Mouse (Mus musculus) Patski (cell line): ENCODE measurements around the gene Arid5b. TPM values are rescaled to one million over a fixed set of nuclear protein-coding genes. Genes with fewer than 3 reads are reported as not detected.

ENCODE experiments used
- ATAC-seq: fragments of 100-300 bp; one replicate; pipeline ENCODE4 v1.8.0; 2021
- CTCF ChIA-PET: fragments of 350-600 bp; sonication (Branson Sonifier 250); formaldehyde crosslinking; loops from one replicate; lab custom pipeline; 2022; ENCODE audit warnings: inconsistent platforms; lab: Charles Lee
- POLR2A ChIA-PET: fragments of 350-600 bp; sonication (Branson Sonifier 250); formaldehyde crosslinking; loops from one replicate; lab custom pipeline; 2022; ENCODE audit warnings: antibody characterized with exemption, inconsistent platforms; lab: Charles Lee
- DNase-seq: peaks from one replicate; pipeline ENCODE4 v3.0.0-alpha.2; 2011; ENCODE audit warnings: low read depth, low spot score
- H3K27me3 ChIP-seq: fragments of 371-371 bp; one replicate; pipeline ENCODE4 v1.5.1; 2021
- CTCF ChIP-seq: fragments of 100-300 bp; IDR thresholded peaks from one replicate; pipeline ENCODE4 v1.5.1; 2021
- in situ Hi-C: fragments of 300-500 bp; cut with MboI; formaldehyde crosslinking; loops from 3 replicates; pipeline ENCODE4 v1.11.1; 2018; ENCODE audit warnings: low pct_unique_long_range_greater_than_20kb, mixed read lengths
- polyA plus RNA-seq: library from polyadenylated mRNA; unstranded; gene quantifications from one replicate; pipeline ENCODE4 v1.2.3, GENCODE M21; 2021

The Arid5b gene
- polyA plus RNA-seq, 1 experiment from 2014 or later: 70.3 TPM

DNA sequence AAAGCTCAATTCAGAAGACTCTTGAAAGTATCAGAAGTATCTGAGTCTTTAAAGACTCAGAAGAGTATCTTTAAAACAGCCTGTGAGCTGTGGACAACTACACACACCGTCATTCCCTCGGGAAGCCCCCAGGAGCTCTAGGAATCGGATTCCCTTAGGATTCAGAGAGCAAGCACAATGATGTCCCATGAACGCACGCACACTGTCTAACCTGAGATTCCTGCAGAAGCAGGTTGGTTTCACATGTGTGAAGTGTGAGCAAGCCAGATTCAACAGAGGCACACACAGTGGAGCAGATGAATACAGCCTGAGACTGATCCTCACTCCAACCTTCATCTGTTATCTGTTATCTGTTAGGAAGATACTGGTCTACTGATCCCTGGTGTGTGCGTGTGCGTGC is 97.8 kb downstream of the Arid5b start:
- no peak for TF ChIP-seq CTCF
- in situ Hi-C loops: no loop called here
- ChIA-PET POLR2A (no interaction called here), CTCF (no interaction called here)
- ATAC-seq: no peak
- no peak for DNase-seq
- H3K27me3 ChIP-seq: no peaks in the 10 kb centered on the region

DNA sequence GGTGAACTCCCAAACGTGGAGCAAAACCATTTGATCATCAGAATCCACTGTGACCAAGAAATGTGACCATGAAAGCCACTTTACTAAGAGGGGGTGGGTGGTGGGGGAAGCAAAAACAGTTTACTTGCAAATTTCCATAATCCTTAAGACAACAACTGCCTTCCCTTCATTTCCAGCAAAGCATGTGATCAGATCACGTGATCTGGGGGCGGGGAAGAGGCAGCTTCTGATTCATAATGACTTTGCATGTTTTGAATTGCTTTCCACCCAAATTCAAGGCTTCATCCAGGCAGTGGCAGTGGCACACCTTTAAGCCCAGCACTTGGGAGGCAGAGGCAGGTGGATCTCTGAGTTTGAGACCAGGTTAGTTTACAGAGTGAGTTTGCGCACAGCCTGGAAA is 98.4 kb downstream of the Arid5b start:
- ChIA-PET POLR2A (no interaction called here), CTCF (no interaction called here)
- TF ChIP-seq CTCF: no peak
- ATAC-seq: no peak
- in situ Hi-C loops: no loop called here
- no peak for DNase-seq
- H3K27me3 ChIP-seq: no peaks in the 10 kb centered on the region

GRCm38 (mm10) chr10:68179741-68180140 is 98.8 kb downstream of the Arid5b start:
- no peaks in the 10 kb centered on the region for H3K27me3 ChIP-seq
- CTCF ChIA-PET: no interaction called here
- in situ Hi-C loops: no loop called here
- DNase-seq (no peak), ATAC-seq (no peak)
- POLR2A ChIA-PET: interaction anchor here (0.7 kb wide), 1 partner anchor 10 kb away, joined by 3 read pairs; no protein-coding TSS in a partner anchor
- no peak for TF ChIP-seq CTCF

- TF ChIP-seq CTCF: no peak
- no peaks in the 10 kb centered on the region for H3K27me3 ChIP-seq
- ATAC-seq: no peak
- ChIA-PET POLR2A (interaction anchor here (0.6 to 0.7 kb wide), 2 partner anchors 11 to 682 kb away, joined by 3 read pairs; no protein-coding TSS in a partner anchor), CTCF (no interaction called here)
- DNase-seq: no peak
- in situ Hi-C loops: no loop called here
Observed at GRCm38 (mm10) chr10:68179339-68179738, 99.2 kb downstream of the Arid5b start.

GRCm38 (mm10) chr10:68177697-68178485 is 100.6 kb downstream of the Arid5b start:
- ATAC-seq (no peak), DNase-seq (no peak)
- CTCF ChIA-PET: no interaction called here
- no peaks in the 10 kb centered on the region for H3K27me3 ChIP-seq
- in situ Hi-C loops: no loop called here
- TF ChIP-seq CTCF: no peak
- POLR2A ChIA-PET: no interaction called here

DNA sequence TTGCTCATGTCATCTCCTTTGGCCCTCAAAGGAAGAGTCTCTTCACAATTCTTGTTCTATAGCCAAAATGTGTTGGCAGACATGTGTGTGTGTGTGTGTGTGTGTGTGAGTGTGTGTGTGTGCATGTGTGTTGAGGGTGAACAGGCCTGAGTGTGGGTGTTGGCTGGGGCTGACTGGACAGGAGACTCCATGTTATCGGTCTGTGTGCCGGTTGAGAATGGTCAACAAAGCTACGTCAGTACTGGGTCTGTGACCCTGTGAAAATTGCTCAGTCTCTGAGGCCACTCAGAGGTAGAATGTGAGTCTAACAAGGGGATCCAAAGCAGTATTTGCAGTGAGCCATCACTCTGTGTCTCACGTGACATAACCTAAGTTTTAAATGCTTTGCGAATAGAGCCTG is 102.7 kb downstream of the Arid5b start:
- no peak for DNase-seq
- POLR2A ChIA-PET: interaction anchor here (0.6 kb wide), 1 partner anchor 39 kb away, joined by 3 read pairs; no protein-coding TSS in a partner anchor
- H3K27me3 ChIP-seq: no peaks in the 10 kb centered on the region
- no peak for TF ChIP-seq CTCF
- in situ Hi-C loops: no loop called here
- CTCF ChIA-PET: no interaction called here
- ATAC-seq: no peak

DNA sequence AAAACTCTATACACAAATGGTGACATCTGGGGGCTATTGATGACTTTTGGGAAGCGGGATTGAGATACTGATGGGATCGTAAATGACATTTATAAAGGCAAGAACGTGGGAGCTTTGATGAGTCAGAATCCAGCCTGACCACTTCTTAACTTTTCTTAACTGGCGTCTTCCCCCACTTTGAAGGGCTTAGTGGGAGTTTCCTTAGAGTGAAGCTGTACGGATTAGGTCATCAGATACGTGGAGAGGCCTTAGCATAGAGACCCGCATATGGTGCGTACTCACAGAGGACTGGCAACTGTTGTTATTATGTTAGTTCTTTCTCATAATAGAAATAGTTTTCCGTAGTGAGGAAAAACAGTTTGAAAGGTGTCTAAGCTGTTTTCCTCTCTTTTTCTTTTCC is 104.9 kb downstream of the Arid5b start:
- no peaks in the 10 kb centered on the region for H3K27me3 ChIP-seq
- ChIA-PET CTCF (interaction anchor here (0.6 to 1.9 kb wide), 3 partner anchors 9 to 728 kb away, joined by 3 to 4 read pairs (median 3); no protein-coding TSS in a partner anchor), POLR2A (no interaction called here)
- TF ChIP-seq CTCF: no peak
- ATAC-seq: no peak
- in situ Hi-C loops: loop anchor here (25.0 kb wide), 1 partner anchor 289 kb away; no protein-coding TSS in a partner anchor
- DNase-seq: no peak

DNA sequence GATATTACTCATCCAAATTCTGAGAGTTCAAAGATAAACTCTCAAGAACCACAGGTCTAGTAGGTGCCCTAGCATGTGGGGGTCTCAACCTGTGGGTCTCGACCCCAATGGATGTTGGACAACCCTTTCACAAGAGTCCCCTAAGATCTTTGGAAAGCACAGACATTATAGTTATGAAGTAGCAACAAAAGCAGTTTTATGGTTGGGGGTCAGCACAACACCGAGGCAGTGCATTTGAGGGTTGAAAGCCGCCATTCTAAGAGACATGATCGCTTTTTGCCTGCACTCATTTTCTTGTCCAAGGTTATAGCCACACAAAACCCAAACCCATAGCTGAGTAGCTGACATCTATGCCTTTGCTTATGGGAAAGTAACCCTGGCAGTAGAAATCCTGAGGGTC is 105.6 kb downstream of the Arid5b start:
- CTCF ChIA-PET: interaction anchor here (1.2 to 1.9 kb wide), 3 partner anchors 15 to 292 kb away, joined by 3 to 4 read pairs (median 4); no protein-coding TSS in a partner anchor
- POLR2A ChIA-PET: no interaction called here
- ATAC-seq (no peak), DNase-seq (no peak)
- no peak for TF ChIP-seq CTCF
- in situ Hi-C loops: loop anchor here (25.0 kb wide), 1 partner anchor 289 kb away; no protein-coding TSS in a partner anchor
- no peaks in the 10 kb centered on the region for H3K27me3 ChIP-seq

GRCm38 (mm10) chr10:68171974-68172373 is 106.6 kb downstream of the Arid5b start:
- in situ Hi-C loops: loop anchor here (25.0 kb wide), 1 partner anchor 290 kb away; no protein-coding TSS in a partner anchor

DNA sequence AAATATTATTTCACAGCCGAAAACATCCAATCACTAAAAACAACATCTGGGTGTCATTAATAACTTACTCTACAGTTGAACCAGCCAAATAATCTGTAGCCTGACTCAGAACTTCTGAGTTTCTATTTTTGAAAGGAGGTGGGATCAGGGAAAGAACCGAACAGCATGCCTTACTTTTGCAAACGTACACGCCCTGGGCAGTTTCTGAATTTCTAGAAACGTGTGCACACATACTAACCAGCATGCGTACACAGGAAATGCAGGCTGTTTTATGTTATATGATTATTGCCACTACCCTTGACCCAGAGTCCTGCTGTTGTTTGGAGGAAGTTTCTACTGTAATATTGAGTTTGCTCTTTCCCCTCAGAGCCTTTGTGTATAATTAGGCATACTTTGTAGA is 109.9 kb downstream of the Arid5b start:
- CTCF ChIA-PET: no interaction called here
- ATAC-seq (no peak), DNase-seq (no peak)
- POLR2A ChIA-PET: interaction anchor here (0.7 to 0.8 kb wide), 2 partner anchors 40 to 113 kb away, joined by 3 read pairs; no protein-coding TSS in a partner anchor
- in situ Hi-C loops: loop anchor here (5.0 to 25.0 kb wide), 3 partner anchors 79 to 294 kb away; partner anchors contain the start of gene Arid5b
- no peaks in the 10 kb centered on the region for H3K27me3 ChIP-seq
- TF ChIP-seq CTCF: no peak

More at GRCm38 (mm10) chr10:68171974-68172373, 106.6 kb downstream of the Arid5b start:
- H3K27me3 ChIP-seq: no peaks in the 10 kb centered on the region
- ATAC-seq: no peak
- POLR2A ChIA-PET: no interaction called here
- no peak for TF ChIP-seq CTCF
- no peak for DNase-seq
- CTCF ChIA-PET: interaction anchor here (0.6 to 1.6 kb wide), 3 partner anchors 13 to 26 kb away, joined by 3 to 4 read pairs (median 3); no protein-coding TSS in a partner anchor

- ChIA-PET POLR2A (no interaction called here), CTCF (interaction anchor here (0.8 to 0.9 kb wide), 2 partner anchors 25 to 46 kb away, joined by 3 read pairs; no protein-coding TSS in a partner anchor)
- in situ Hi-C loops: loop anchor here (5.0 to 25.0 kb wide), 3 partner anchors 79 to 294 kb away; partner anchors contain the start of gene Arid5b
- TF ChIP-seq CTCF: no peak
- ATAC-seq (no peak), DNase-seq (no peak)
- no peaks in the 10 kb centered on the region for H3K27me3 ChIP-seq
Observed at GRCm38 (mm10) chr10:68168141-68168540, 110.4 kb downstream of the Arid5b start.
